ENCODE assay signal across 15 mouse cellular contexts in the genomic region with DNA sequence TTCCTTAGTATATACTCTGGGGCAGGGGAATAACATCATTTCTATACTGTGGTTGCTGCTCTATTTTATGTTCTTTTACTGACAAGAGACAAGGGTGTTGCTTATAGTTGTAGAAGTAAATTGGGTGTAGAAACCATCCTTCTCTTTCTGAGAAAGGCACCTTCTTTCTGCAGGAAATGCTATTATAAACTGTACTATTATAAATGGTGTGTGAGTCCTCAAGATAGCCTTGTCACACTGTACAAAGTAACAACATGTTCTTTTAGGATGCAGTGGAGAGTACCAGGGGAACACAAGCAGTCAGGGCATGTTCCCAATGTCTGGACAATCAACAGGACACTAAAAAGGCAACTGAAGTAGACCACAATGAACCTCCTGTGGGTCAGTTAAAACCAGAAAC.
"Had no signal": no experiment of that assay in that cellular context is flagged by ENCODE, and none has a peak within 500 bp of the region (broad histone marks: within the 10 kb centered on the region; RNA-seq: fewer than 3 reads in every experiment).

No protein-coding gene starts in this region.

- H3K9ac ChIP-seq: limb, embryonic 15.5 days; liver, embryonic 12.5 days; liver, embryonic 14.5 days; midbrain, embryonic 13.5 days; midbrain, embryonic 15.5 days; neural tube, embryonic 12.5 days; stomach, embryonic 15.5 days had no signal

- H3K27me3 ChIP-seq: limb, embryonic 15.5 days; liver, embryonic 12.5 days; megakaryocyte, embryonic 14.5 days; midbrain, embryonic 13.5 days; midbrain, embryonic 15.5 days; neural tube, embryonic 12.5 days; stomach, embryonic 15.5 days had no signal

- H3K4me3 ChIP-seq: limb, embryonic 15.5 days; liver, embryonic 12.5 days; megakaryocyte, embryonic 14.5 days; midbrain, embryonic 13.5 days; midbrain, embryonic 15.5 days; neural tube, embryonic 12.5 days; stomach, embryonic 15.5 days had no signal

- DNase-seq: right cerebral cortex, postnatal 14 days; thymus, adult 2 months; thymus, postnatal 25 days; thymus, postnatal 4 days had no signal

- H3K9me3 ChIP-seq: limb, embryonic 15.5 days; liver, embryonic 12.5 days; megakaryocyte, embryonic 14.5 days; midbrain, embryonic 13.5 days; midbrain, embryonic 15.5 days; neural tube, embryonic 12.5 days; stomach, embryonic 15.5 days had no signal

- H3K4me2 ChIP-seq: limb, embryonic 15.5 days; liver, embryonic 12.5 days; midbrain, embryonic 11.5 days; midbrain, embryonic 13.5 days; midbrain, embryonic 15.5 days; neural tube, embryonic 12.5 days; stomach, embryonic 15.5 days had no signal

- H3K27ac ChIP-seq: limb, embryonic 15.5 days; liver, embryonic 12.5 days; liver, embryonic 14.5 days; macrophage; midbrain, embryonic 13.5 days; midbrain, embryonic 15.5 days; neural tube, embryonic 12.5 days; stomach, embryonic 15.5 days; stomach, postnatal 0 days had no signal

- ATAC-seq: liver, embryonic 12.5 days; midbrain, embryonic 13.5 days; midbrain, embryonic 15.5 days had no signal

- H3K4me1 ChIP-seq: limb, embryonic 15.5 days; liver, embryonic 12.5 days; midbrain, embryonic 13.5 days; midbrain, embryonic 15.5 days; neural tube, embryonic 12.5 days; stomach, embryonic 15.5 days had no signal

- H3K36me3 ChIP-seq: limb, embryonic 15.5 days; liver, embryonic 12.5 days; midbrain, embryonic 13.5 days; midbrain, embryonic 15.5 days; neural tube, embryonic 12.5 days; stomach, embryonic 15.5 days had no signal
